8 mouse cellular contexts compared by ENCODE assay signal in genomic region chr13:24565950-24566320, GRCm38 (mm10). TPM values are rescaled to one million over a fixed set of nuclear protein-coding genes. Genes with fewer than 3 reads are reported as not detected.
A peak's percentile ranks its signal among the peaks of the same experiment; 100 is the strongest.
DNase-seq lines count a peak whose midpoint lies in the region; ATAC-seq lines count a peak whose summit lies in the region.

No protein-coding gene starts in this region.

- H3K27ac ChIP-seq in intestine, embryonic 16.5 days (ENCODE audit: low read length), result peak overlapping the region; percentile 82

- no peaks in the 10 kb centered on the region for H3K9me3 ChIP-seq in intestine, embryonic 16.5 days (ENCODE audit: control insufficient read depth, low read length)

- H3K9ac ChIP-seq in intestine, embryonic 16.5 days (ENCODE audit: low read depth, low read length), result no peak overlapping the region

- H3K27me3 ChIP-seq in intestine, embryonic 16.5 days (replicated peaks; ENCODE audit: control insufficient read depth, insufficient read depth, low read length), result no peaks in the 10 kb centered on the region

- WGBS in intestine, embryonic 16.5 days, result 8% methylated on average over 3 of the region's 3 CpGs

- no peaks in the 10 kb centered on the region for H3K36me3 ChIP-seq in intestine, embryonic 16.5 days (ENCODE audit: control insufficient read depth, insufficient read depth, low read length)

- H3K4me2 ChIP-seq in intestine, embryonic 16.5 days (ENCODE audit: low read depth, low read length), result peak overlapping the region; percentile 3; the same call in 1 of the 2 replicates

- H3K4me3 ChIP-seq in intestine, embryonic 16.5 days (ENCODE audit: low read length), result no peak overlapping the region

- ATAC-seq in erythroblast, adult 5-6 weeks (replicated peaks; ENCODE audit: low FRiP score, poor library complexity, severe bottlenecking), result peak; percentile 21; the same call in 1 of the 2 replicates
- peak; percentile 92 for ATAC-seq in intestine, embryonic 16.5 days
- no peak for ATAC-seq in monocyte, adult 5-6 weeks (replicated peaks; ENCODE audit: insufficient number of reproducible peaks, low FRiP score, low TSS enrichment, poor library complexity, severe bottlenecking)

- peak; percentile 36 for DNase-seq in gastrocnemius, adult 18-20 months (ENCODE audit: low spot score)
- DNase-seq in gastrocnemius, postnatal 25 days, result no peak
- peak; percentile 73 for DNase-seq in lung, postnatal 10 days
- DNase-seq in T-cell, adult 2 months (ENCODE audit: low spot score), result no peak
- no peak for DNase-seq in urinary bladder, postnatal 10 days (ENCODE audit: low spot score)

- H3K4me1 ChIP-seq in intestine, embryonic 16.5 days (ENCODE audit: control insufficient read depth, insufficient read depth, low read length), result peaks cover 13% of the 10 kb centered on the region

RNA-seq across cellular contexts. Expression of gene Ripor2, which starts 16.1 kb away (rescaled TPM):
- total RNA-seq in gastrocnemius, adult 18-20 months (2021), result 1 to 10 TPM; 2.9 to 5.2 TPM
- 1 to 10 TPM; 2.8 to 4.9 TPM for total RNA-seq in gastrocnemius, postnatal 25 days (2021)
- total RNA-seq in erythroblast, adult 5-6 weeks (2015; ENCODE audit: low replicate concordance), result 20.2 and 21.1 TPM in 2 replicates
- total RNA-seq in erythroblast, adult 5-6 weeks (2017; ENCODE audit: low replicate concordance), result 13.3 and 18.8 TPM in 2 replicates
- polyA plus RNA-seq in intestine, embryonic 16.5 days (2015; fragmentation: Nextera tagmentation; extraction: Ambion mirVana), result 1.5 and 1.7 TPM in 2 replicates
- 128 to 224 TPM (median 134 TPM) in 3 replicates for total RNA-seq in monocyte, adult 5-6 weeks (2017)

Comparison
In these comparisons a context has a peak if more than half of its experiments do, and no peak if none do; other contexts are left out.
1. DNase-seq: peak in gastrocnemius, adult 18-20 months (single experiment) and lung, postnatal 10 days (single experiment); none in gastrocnemius, postnatal 25 days (single experiment), T-cell, adult 2 months (single experiment) and urinary bladder, postnatal 10 days (single experiment).